Mouse (Mus musculus) brain, embryonic 14.5 days (tissue): ENCODE measurements around the gene Trim61. TPM values are rescaled to one million over a fixed set of nuclear protein-coding genes. Genes with fewer than 3 reads are reported as not detected.
"Not testable (repeated sequence)": the region's sequence is repeated elsewhere in the genome, so short reads cannot be mapped to it uniquely, and the experiment has no call there.

Experiments used
- DNase-seq: peaks from one replicate; pipeline ENCODE4 v3.0.0-alpha.2; 2011; ENCODE audit warnings: low read depth
- CTCF ChIP-seq: fragments of 200-500 bp; IDR thresholded peaks from 2 replicates; pipeline ENCODE4 v1.5.1; 2012; ENCODE audit warnings: inconsistent platforms, mild to moderate bottlenecking, moderate library complexity, borderline replicate concordance; ENCODE audit not compliant: insufficient read depth, insufficient read length; ENCODE audit errors: extremely low read depth
- POLR2A ChIP-seq: fragments of 200-500 bp; IDR thresholded peaks from 2 replicates; pipeline ENCODE4 v1.6.1; 2012; ENCODE audit warnings: mild to moderate bottlenecking, inconsistent platforms, borderline replicate concordance; ENCODE audit not compliant: poor library complexity, insufficient read depth, insufficient read length, severe bottlenecking; ENCODE audit errors: extremely low read depth
- polyA plus RNA-seq: library from polyadenylated mRNA; depleted of rRNA; stranded (reverse); fragments of >200 nt; gene quantifications from 2 replicates; pipeline ENCODE4 v1.2.3, GENCODE M21; 2012; rRNA removed

The Trim61 gene
- polyA plus RNA-seq, 1 experiment = not detected

GRCm38 (mm10) chr8:65037117-65037533 is 18.8 kb upstream of the Trim61 start, which contains the start of gene Apela:
TSS of gene Apela (minus strand) at chr8:65037336.
- no peak for TF ChIP-seq POLR2A
- TF ChIP-seq CTCF = no peak
- DNase-seq = peak; percentile 74

GRCm38 (mm10) chr8:65034136-65034535 is 15.8 kb upstream of the Trim61 start:
- DNase-seq = no peak
- TF ChIP-seq CTCF (no peak), POLR2A (no peak)

- no peak for DNase-seq
- TF ChIP-seq CTCF = no peak
- no peak for TF ChIP-seq POLR2A
These were observed 14.7 kb upstream of the Trim61 start for GRCm38 (mm10) chr8:65033056-65033455.

DNA sequence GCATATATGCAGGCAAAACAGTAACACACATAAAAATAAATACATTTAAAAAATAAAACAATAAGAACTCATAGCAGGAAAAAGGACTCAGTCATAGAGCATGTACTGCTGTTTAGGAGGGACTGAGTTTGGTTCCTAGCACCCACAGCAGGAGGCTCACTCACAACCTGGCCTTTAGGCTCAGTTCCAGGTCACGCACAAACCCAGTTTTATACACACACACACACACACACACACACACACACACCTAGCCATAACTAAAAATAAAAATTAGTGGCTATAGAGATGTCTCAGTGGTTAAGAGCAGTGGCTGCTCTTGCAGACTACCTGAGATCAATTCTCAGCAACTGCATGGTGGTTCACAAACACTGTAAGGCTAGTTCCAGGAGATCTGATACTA is 13.8 kb upstream of the Trim61 start:
- TF ChIP-seq POLR2A (no peak), CTCF (no peak)
- no peak for DNase-seq

GRCm38 (mm10) chr8:65030735-65031485 is 12.6 kb upstream of the Trim61 start:
- no peak for TF ChIP-seq CTCF
- TF ChIP-seq POLR2A = no peak

DNA sequence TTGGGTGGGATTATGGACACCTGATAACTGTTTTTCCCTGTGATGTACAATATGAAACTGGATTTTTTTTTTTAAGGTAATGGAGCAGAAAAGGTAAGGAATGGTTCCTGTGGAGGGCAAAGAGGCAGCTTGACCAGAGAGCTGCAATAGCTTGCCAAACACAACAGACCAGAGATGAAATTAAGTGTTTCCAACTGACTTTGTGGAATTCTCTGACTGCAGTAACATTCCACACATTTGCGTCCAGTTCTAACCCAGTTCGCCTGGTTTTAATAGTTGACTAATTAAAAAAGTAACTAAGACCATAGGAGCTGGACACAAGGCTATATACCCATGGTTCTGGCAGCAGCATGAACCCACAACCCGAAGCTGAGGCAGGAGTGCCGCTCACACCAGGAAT is 11.5 kb upstream of the Trim61 start:
- no peak for DNase-seq
- TF ChIP-seq CTCF = no peak
- TF ChIP-seq POLR2A = no peak

More at GRCm38 (mm10) chr8:65030735-65031485, 12.6 kb upstream of the Trim61 start:
- DNase-seq = no peak

DNA sequence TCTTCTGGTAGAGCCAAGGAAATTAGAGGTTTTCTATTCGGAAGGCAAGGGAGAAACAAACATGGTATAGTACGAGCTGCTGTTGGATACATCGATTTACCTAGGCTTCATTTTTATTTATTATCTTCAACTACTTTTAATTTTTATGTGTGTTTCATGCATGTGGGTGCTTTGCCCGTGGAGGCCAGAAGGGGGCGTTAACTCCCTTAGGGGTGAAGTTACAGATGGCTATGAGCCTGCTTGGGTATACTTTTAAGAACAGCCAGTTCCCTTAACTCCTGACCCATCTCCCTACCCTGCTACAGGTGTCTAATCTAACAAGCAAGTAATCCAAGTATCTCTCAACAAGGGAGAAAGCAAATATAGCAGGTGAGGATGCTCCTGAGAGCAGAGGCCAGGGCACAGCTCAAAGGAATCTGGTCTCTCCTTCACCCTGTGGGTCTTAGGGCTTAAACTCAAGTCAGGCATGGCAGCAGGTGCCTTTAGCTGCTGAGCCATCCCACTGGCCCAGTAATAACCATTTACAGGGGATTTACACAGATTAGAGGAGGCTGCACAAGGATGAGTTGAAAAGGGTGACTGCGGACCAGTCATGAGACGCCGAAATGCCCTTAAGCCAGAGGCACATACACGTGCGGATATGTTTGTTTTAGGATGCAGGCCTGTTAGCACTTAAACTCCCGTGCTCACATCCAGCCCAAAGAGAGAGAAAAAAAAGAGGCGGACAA is 10.8 kb upstream of the Trim61 start:
- TF ChIP-seq POLR2A (no peak), CTCF (peak; percentile 15; the same call in 1 of the 2 replicates)
- no peak for DNase-seq

- TF ChIP-seq POLR2A (no peak), CTCF (peak; percentile 75; the same call in 1 of the 2 replicates)
- peak; percentile 72 for DNase-seq
These were observed 4.2 kb upstream of the Trim61 start for GRCm38 (mm10) chr8:65022485-65022884.

DNA sequence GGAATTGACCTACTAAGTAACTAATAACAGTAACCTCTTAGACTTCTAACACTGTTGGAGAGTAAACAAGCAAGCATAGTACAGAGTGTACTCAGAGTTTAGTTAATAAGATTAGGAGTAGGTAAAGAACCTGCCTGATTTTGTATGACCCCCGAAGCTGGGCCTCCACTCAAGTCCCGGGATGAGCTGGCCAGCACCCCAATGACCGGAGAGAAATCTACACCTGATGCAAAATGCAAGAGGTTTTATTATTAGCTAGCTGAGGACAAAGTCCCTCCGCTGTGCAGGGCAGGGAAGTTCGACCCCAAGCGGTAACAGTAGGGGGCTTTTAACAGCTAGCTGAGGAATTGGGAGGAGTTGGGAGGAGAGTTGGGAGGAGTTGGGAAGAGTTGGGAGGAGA is 10.7 kb downstream of the Trim61 start:
- not testable (repeated sequence) for DNase-seq

GRCm38 (mm10) chr8:64998806-64999365 is 19.4 kb downstream of the Trim61 start:
- TF ChIP-seq CTCF = no peak
- TF ChIP-seq POLR2A = no peak
- no peak for DNase-seq

DNA sequence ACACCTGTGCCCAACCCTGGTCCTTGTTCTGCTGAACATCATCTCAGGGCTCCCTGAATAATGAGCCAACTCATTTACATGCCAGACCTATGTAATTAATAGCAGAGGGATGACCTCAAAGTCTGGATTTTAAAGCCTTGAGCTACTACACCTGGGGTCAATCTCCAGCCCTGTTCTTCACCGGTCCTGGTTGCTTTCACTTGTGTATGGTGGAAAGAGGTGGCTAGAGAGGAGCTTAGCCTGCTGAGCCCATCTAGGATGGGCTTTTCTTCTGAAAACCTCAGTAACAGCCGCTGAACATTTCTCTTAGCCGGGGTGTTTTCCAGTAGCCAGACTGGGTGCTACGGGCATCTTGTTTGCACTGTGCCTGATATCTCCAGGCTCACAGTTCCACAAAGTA is 30.6 kb downstream of the Trim61 start, which contains the start of gene Trim75:
TSS of gene Trim75 (minus strand) at position 101 of the 400 bp plus-strand sequence.
- no peak for DNase-seq
- no peak for TF ChIP-seq POLR2A
- TF ChIP-seq CTCF = no peak

GRCm38 (mm10) chr8:64983150-64983897 is 35.0 kb downstream of the Trim61 start:
- no peak for TF ChIP-seq POLR2A
- TF ChIP-seq CTCF = no peak
- DNase-seq = peak; percentile 1

Other genes starting within 250 kb of the Trim61 start
- 41.2 and 44.9 TPM in 2 replicates for gene Klhl2, start 168.5 kb downstream of the Trim61 start, polyA plus RNA-seq
- 15.2 and 17.7 TPM in 2 replicates for gene Tmem192, start 71.3 kb downstream of the Trim61 start, polyA plus RNA-seq
- gene Trim75, start 30.7 kb downstream of the Trim61 start, polyA plus RNA-seq = not detected in 2 replicates
- not detected in 2 replicates for gene Trim60, start 61 bp upstream of the Trim61 start, polyA plus RNA-seq
- 2.3 and 2.4 TPM in 2 replicates for gene Apela, start 18.8 kb upstream of the Trim61 start, polyA plus RNA-seq
- gene Gm10663, start 56.5 kb upstream of the Trim61 start, polyA plus RNA-seq = not detected in 2 replicates
- not detected in 2 replicates for gene BC030870, start 111.0 kb upstream of the Trim61 start, polyA plus RNA-seq